Mouse (Mus musculus) kidney, postnatal 14 days (tissue): ENCODE measurements at regions not wholly inside any gene's neighbourhood (a gene's known extent, or its start where the extent isn't known, plus 50 kb on each side); places are given as distances from the start of the nearest gene placed in this dataset.
A peak's percentile ranks its signal among the peaks of the same experiment; 100 is the strongest.

Experiments used
- DNase-seq: peaks from one replicate; pipeline ENCODE4 v3.0.0; 2022; ENCODE audit warnings: mixed read lengths

GRCm38 (mm10) chr1:183504103-183504841 lies 86.3 kb downstream of the Hhipl2 start:
- no peak for DNase-seq

GRCm38 (mm10) chr1:183507893-183508292 lies 89.9 kb downstream of the Hhipl2 start:
- no peak for DNase-seq

- DNase-seq, result peak; percentile 14
Measured at GRCm38 (mm10) chr1:183510759-183511158, 92.7 kb downstream of the Hhipl2 start.

DNA sequence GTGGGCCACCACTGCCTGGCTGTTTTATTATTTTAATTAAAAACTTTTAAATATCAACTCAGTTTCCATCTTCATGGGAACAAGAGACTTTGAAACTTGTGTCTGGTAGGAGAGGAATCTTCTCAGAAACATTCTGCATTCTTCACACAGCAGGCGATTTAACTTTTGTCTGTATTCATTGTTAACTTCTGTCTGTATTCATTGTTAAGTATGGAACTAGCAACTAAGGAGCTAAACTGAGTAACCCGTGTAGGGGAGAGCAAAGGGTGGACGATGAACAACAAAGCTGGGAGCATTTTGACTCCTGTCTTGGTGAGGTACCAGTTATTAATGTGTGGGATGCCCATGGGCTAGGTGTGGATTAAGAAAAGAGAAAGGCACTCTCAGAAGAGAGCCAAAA lies 95.9 kb downstream of the Hhipl2 start:
- DNase-seq, result no peak

- DNase-seq, result no peak
Measured at GRCm38 (mm10) chr1:183514281-183514983, 96.4 kb downstream of the Hhipl2 start.

GRCm38 (mm10) chr1:183514984-183515287 lies 96.9 kb downstream of the Hhipl2 start:
- DNase-seq, result no peak

- DNase-seq, result no peak
Measured at GRCm38 (mm10) chr1:183516167-183516566, 98.2 kb downstream of the Hhipl2 start.

GRCm38 (mm10) chr1:183517236-183517635 lies 99.2 kb downstream of the Hhipl2 start:
- DNase-seq, result no peak

DNA sequence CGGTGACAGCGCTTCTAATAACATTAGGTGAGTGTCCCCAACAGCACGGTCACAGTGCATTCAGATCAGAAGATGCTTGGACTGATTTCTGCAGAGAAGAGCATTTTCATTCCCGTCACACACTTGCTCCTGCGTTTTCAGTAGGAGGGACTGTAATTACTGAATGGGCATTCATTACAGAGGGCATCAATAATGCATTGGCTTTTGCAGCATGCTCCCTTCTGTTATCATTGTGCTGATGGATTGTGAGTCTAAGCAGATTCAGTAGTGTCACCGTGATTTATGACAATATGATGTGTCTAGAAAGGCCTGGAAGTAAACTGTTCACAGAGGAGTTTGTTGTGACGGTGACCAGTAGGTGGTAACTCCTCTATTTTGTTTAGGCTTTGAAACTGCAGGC lies 103.6 kb downstream of the Hhipl2 start:
- DNase-seq, result no peak

DNA sequence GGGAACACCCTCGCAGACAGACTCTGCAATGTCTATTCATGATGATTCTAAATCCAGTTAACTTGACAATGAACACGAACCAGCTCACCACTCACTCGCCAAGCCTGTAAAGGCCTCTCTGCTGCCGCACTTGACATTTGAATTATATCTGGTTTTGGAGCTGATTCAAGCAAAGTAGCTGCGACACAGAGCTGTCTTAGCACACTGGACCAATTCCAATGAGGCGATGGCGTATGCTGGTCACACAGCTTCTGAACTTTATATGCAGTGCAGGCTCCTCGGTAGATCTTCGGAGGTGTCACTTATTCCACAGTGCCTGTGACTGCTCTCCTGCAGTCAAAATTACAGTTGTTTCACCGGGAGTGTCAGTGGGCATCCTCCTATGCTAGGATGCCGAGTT lies 115.4 kb downstream of the Hhipl2 start:
- DNase-seq, result no peak

GRCm38 (mm10) chr1:183548752-183549387 lies 130.9 kb downstream of the Hhipl2 start:
- no peak for DNase-seq

- DNase-seq, result no peak
Measured at GRCm38 (mm10) chr1:183552617-183553016, 134.6 kb downstream of the Hhipl2 start.

GRCm38 (mm10) chr1:183553219-183553618 lies 135.2 kb downstream of the Hhipl2 start:
- DNase-seq, result no peak

- no peak for DNase-seq
Measured at GRCm38 (mm10) chr1:183562853-183563252, 144.8 kb downstream of the Hhipl2 start.

GRCm38 (mm10) chr1:183573621-183574585 lies 155.9 kb downstream of the Hhipl2 start:
- no peak for DNase-seq

GRCm38 (mm10) chr1:183584861-183585260 lies 166.8 kb downstream of the Hhipl2 start:
- no peak for DNase-seq

DNA sequence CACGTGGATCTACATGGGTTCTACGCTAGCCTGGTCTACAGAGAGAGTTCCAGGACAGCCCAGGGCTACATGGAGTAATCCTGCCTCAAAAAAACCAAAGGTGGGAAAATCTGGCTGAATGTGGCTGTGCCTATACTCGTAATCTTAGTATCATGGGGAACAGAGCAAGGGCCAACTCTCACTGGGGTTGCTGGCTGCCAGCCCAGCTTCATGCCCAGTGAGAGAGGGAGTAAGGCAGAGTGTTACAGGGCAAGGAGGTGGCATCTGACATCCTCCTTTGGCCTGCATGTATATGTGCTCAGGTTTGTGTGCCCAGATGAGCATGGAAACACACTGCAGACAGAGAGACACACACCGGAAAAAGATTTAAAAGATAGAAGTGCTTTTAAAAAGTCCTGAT lies 168.4 kb downstream of the Hhipl2 start:
- no peak for DNase-seq

DNA sequence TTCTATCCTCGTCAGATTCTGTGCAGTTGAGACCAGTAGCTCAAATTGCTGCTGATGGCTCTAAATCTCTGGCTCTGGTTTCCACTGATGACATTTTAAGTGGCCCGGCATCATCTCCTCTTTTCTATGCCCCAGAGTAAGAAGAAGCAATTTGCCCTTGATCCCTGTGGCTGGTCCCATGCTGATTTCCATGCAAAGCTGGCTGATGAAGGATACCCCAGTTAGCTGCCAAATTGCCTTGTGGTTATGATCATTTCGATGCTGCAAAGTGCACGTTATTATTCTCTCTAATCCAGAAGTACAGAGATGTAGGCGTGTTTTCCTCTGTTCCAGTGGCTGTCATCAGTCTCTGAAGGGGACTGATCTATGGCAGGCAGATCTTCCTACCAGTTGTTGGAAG lies 177.3 kb downstream of the Hhipl2 start:
- DNase-seq, result no peak

GRCm38 (mm10) chr1:183600466-183600865 lies 182.5 kb downstream of the Hhipl2 start:
- DNase-seq, result no peak

GRCm38 (mm10) chr1:183611966-183612694 lies 194.1 kb downstream of the Hhipl2 start:
- no peak for DNase-seq

GRCm38 (mm10) chr1:183619451-183620059 lies 201.5 kb downstream of the Hhipl2 start:
- DNase-seq, result no peak

DNA sequence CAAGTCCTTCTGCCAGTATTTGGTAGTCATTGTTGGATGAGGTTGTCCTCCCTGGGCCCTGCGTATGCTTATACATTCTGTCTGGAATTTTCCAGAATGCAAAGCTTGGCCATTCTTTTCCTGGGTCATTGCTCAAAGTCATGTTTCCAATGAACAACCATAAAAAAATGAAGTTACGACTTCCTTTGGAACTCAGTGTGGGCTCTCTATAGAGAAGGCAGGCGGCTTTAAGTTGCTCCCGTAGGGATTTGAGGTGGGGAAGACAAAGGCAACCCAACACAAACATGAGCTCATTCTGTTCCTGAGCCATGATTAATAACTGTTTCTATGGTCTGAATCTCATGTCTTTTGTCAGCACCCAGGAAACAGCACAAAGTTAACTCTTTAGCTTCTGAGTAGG lies 204.3 kb downstream of the Hhipl2 start:
- DNase-seq, result no peak
